Mouse (Mus musculus): ENCODE results near the gene Cd247.

DNA sequence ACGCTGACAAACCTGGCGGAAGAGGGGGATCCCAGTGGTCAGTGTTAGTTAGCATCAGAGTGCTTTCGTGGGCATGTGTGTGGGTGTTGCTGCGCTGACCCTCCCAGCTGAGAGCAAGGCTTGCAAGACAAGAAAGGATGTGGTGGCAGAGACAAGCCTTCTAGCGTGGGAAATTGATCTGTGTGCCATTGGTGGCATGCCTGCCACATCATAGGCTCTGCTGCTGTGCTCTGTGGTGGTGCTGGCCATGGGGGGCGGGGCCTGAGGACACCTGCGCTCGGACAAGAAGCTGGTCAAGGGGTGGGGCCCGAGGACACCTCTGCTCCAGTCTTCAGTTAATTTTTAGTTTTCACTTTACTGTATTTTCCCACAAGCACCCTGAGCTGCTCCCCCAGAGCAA is 27.9 kb downstream of the Cd247 start:
- TF ChIP-seq CTCF (IDR thresholded peaks at IDR 0.05; ENCODE audit: low read depth) (no peak), EP300 (IDR thresholded peaks at IDR 0.05; ENCODE audit: low read depth) (no peak)

Data from heart, postnatal 0 days (tissue).